Mouse (Mus musculus) c-Kit-positive CD71-negative TER-119-negative erythroid progenitor cells, embryonic 14.5 days (primary cell): Measurements from ENCODE around the gene Dennd4c.
A peak's percentile ranks its signal among the peaks of the same experiment; 100 is the strongest.
"Not testable (repeated sequence)": the region's sequence is repeated elsewhere in the genome, so short reads cannot be mapped to it uniquely, and the experiment has no call there.

Source experiments
- DNase-seq: peaks from one replicate; pipeline ENCODE4 v3.0.0-alpha.2; 2013; ENCODE audit warnings: low read depth

Dennd4c gene

GRCm38 (mm10) chr4:86810604-86811003 lies 62.2 kb downstream of the Dennd4c start:
- no peak for DNase-seq

GRCm38 (mm10) chr4:86814850-86815249 lies 66.5 kb downstream of the Dennd4c start:
- DNase-seq = no peak

GRCm38 (mm10) chr4:86823169-86823568 lies 74.8 kb downstream of the Dennd4c start:
- DNase-seq = peak; percentile 43

GRCm38 (mm10) chr4:86825143-86825542 lies 76.8 kb downstream of the Dennd4c start:
- no peak for DNase-seq

GRCm38 (mm10) chr4:86831896-86832295 lies 83.5 kb downstream of the Dennd4c start:
- DNase-seq = no peak

- DNase-seq = not testable (repeated sequence)
Measured at GRCm38 (mm10) chr4:86841141-86841540, 92.8 kb downstream of the Dennd4c start.

- no peak for DNase-seq
Measured at GRCm38 (mm10) chr4:86845384-86845783, 97.0 kb downstream of the Dennd4c start.

GRCm38 (mm10) chr4:86847246-86847645 lies 98.9 kb downstream of the Dennd4c start:
- no peak for DNase-seq

GRCm38 (mm10) chr4:86851331-86851730 lies 103.0 kb downstream of the Dennd4c start:
- no peak for DNase-seq

- no peak for DNase-seq
Measured at GRCm38 (mm10) chr4:86852018-86852417, 103.7 kb downstream of the Dennd4c start.

- DNase-seq = no peak
Measured at GRCm38 (mm10) chr4:86852813-86853590, 104.6 kb downstream of the Dennd4c start.

GRCm38 (mm10) chr4:86856304-86857112 lies 108.2 kb downstream of the Dennd4c start:
- no peak for DNase-seq

- DNase-seq = peak; percentile 95
Measured at GRCm38 (mm10) chr4:86857113-86858069, 109.0 kb downstream of the Dennd4c start, which contains the start of gene Rps6. Rps6 (minus strand) TSS chr4:86857412.

GRCm38 (mm10) chr4:86858070-86858440 lies 109.7 kb downstream of the Dennd4c start:
- no peak for DNase-seq

GRCm38 (mm10) chr4:86864087-86864486 lies 115.7 kb downstream of the Dennd4c start:
- DNase-seq = no peak

GRCm38 (mm10) chr4:86871988-86872387 lies 123.6 kb downstream of the Dennd4c start:
- no peak for DNase-seq

- DNase-seq = no peak
Measured at GRCm38 (mm10) chr4:86873072-86873471, 124.7 kb downstream of the Dennd4c start.

GRCm38 (mm10) chr4:86874146-86874847 lies 125.9 kb downstream of the Dennd4c start, which contains the start of gene Acer2:
Acer2 (plus strand) TSS chr4:86874396.
- peak; percentile 83 for DNase-seq

GRCm38 (mm10) chr4:86879477-86879876 lies 131.1 kb downstream of the Dennd4c start:
- no peak for DNase-seq

GRCm38 (mm10) chr4:86881178-86881577 lies 132.8 kb downstream of the Dennd4c start:
- no peak for DNase-seq

- no peak for DNase-seq
Measured at GRCm38 (mm10) chr4:86882413-86882812, 134.1 kb downstream of the Dennd4c start.
